Mouse (Mus musculus): Measurements from ENCODE around the gene Tnni3k.

- TF ChIP-seq POLR2A (IDR thresholded peaks at IDR 0.05; ENCODE audit: low read depth, low read length) (no peak), CTCF (IDR thresholded peaks at IDR 0.05; ENCODE audit: extremely low read depth, insufficient read depth, insufficient read length, insufficient replicate concordance) (no peak)
Observed at GRCm38 (mm10) chr3:154913641-154914040, 141.6 kb downstream of the Tnni3k start.

All from spleen, adult 2 months (tissue).